Mouse (Mus musculus) embryonic fibroblast, embryonic 13.5 days (primary cell): ENCODE data around the gene Zfp943.

Experiments
- CTCF ChIP-seq: IDR thresholded peaks from 2 replicates; pipeline ENCODE4 v1.5.1; 2011; ENCODE audit warnings: mild to moderate bottlenecking, control low read depth, low read length, moderate library complexity, borderline replicate concordance; ENCODE audit not compliant: insufficient read depth
- POLR2A ChIP-seq: IDR thresholded peaks from 2 replicates; pipeline ENCODE4 v1.6.1; 2011; ENCODE audit warnings: low read depth, mild to moderate bottlenecking, control low read depth, low read length, moderate library complexity

GRCm38 (mm10) chr17:22053211-22053610, 90.9 kb downstream of the Zfp943 start:
- TF ChIP-seq POLR2A = no peak
- no peak for TF ChIP-seq CTCF
